Mouse (Mus musculus) intestine, embryonic 15.5 days (tissue): Measurements from ENCODE around the gene Gdap1l1. TPM values are rescaled to one million over a fixed set of nuclear protein-coding genes. Genes with fewer than 3 reads are reported as not detected.
A peak's percentile ranks its signal among the peaks of the same experiment; 100 is the strongest.
"Not testable (repeated sequence)": the region's sequence is repeated elsewhere in the genome, so short reads cannot be mapped to it uniquely, and the experiment has no call there.

Experiments
- ATAC-seq: fragments of 200-750 bp; cut with Nextera tagmentation; 2 replicates; pipeline ENCODE4 v1.8.0; 2017; ENCODE audit warnings: moderate TSS enrichment, moderate library complexity
- H3K27ac ChIP-seq: fragments of 300-500 bp; sonication (generic); 2 replicates; pipeline ENCODE4 v1.5.1; 2015; ENCODE audit warnings: mild to moderate bottlenecking, inconsistent platforms
- H3K27me3 ChIP-seq: fragments of 300-500 bp; sonication (generic); replicated peaks from 2 replicates; pipeline ENCODE4 v1.6.1; 2015; ENCODE audit warnings: inconsistent platforms
- H3K36me3 ChIP-seq: fragments of 300-500 bp; sonication (generic); 2 replicates; pipeline ENCODE4 v1.6.1; 2015; ENCODE audit warnings: inconsistent platforms
- H3K4me1 ChIP-seq: fragments of 300-500 bp; sonication (generic); replicated peaks from 2 replicates; pipeline ENCODE4 v1.6.1; 2015; ENCODE audit warnings: inconsistent platforms
- H3K4me2 ChIP-seq: fragments of 300-500 bp; sonication (generic); replicated peaks from 2 replicates; pipeline ENCODE4 v1.6.1; 2015; ENCODE audit warnings: mild to moderate bottlenecking, inconsistent platforms
- H3K4me3 ChIP-seq: fragments of 300-500 bp; sonication (generic); replicated peaks from 2 replicates; pipeline ENCODE4 v1.5.1; 2015; ENCODE audit warnings: inconsistent platforms
- H3K9ac ChIP-seq: fragments of 300-500 bp; sonication (generic); 2 replicates; pipeline ENCODE4 v1.6.1; 2015; ENCODE audit warnings: inconsistent platforms
- H3K9me3 ChIP-seq: fragments of 300-500 bp; sonication (generic); 2 replicates; pipeline ENCODE4 v1.6.1; 2016; ENCODE audit warnings: inconsistent platforms
- WGBS: fragments of 180-500 bp; shearing (Covaris S2); methylation state at CpG from one replicate; pipeline ENCODE4 v1.1.7; 2015; 5-methylcytosine and 5-hydroxymethylcytosine counted together
- polyA plus RNA-seq: library from polyadenylated mRNA; unstranded; fragments of >200 nt; fragmentation: Nextera tagmentation; extraction: Ambion mirVana; gene quantifications from 2 replicates; pipeline ENCODE4 v1.2.1, GENCODE M21; 2015

The Gdap1l1 gene
- polyA plus RNA-seq, 1 experiment from 2014 or later = 5.9 TPM

GRCm38 (mm10) chr2:163453378-163453777 is 15.1 kb downstream of the Gdap1l1 start:
- no peak overlapping the region for H3K4me2 ChIP-seq
- no peaks in the 10 kb centered on the region for H3K36me3 ChIP-seq
- H3K4me1 ChIP-seq = no peaks in the 10 kb centered on the region
- H3K4me3 ChIP-seq = no peak overlapping the region
- peaks cover 6% of the 10 kb centered on the region for H3K27me3 ChIP-seq
- WGBS = 86% methylated on average over 13 of the region's 13 CpGs
- no peak overlapping the region for H3K27ac ChIP-seq
- no peak for ATAC-seq
- H3K9me3 ChIP-seq = no peaks in the 10 kb centered on the region
- H3K9ac ChIP-seq = no peak overlapping the region

DNA sequence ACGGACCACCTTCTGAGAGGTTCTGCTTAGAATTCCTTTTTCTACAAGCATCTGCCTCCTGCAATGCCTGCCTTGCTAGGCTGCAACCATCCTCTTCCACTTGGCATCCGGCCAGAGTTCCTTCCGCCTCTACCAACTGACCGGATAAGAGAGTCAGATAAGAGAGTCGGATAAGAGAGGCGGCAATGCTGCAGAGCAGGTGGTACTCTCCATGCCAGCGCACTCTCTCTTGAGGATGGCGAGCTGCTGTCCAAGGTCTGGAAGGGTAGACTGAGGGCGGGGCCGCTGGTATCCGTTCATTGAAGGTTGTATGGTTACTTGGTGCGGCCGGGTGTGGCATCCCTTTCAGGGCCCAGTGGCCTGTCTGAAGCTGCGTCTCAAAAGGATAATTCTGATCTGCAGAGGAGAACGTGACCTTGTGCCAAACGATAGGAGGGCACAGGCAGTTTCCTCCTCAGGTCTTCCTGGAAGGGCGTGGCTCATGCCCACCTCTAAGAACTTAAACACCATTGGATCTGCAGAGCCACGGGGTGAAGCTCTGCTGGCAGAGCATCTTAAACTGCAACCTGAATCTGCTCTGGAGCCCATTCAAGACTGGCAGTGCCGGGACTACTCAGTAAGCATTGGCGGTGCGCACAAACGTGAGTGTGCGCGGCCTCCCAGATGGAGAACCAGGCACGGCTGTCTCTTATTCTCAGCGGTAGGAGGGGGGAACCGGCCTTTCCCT is 20.4 kb downstream of the Gdap1l1 start:
- no peaks in the 10 kb centered on the region for H3K36me3 ChIP-seq
- H3K4me3 ChIP-seq = no peak overlapping the region
- no peaks in the 10 kb centered on the region for H3K4me1 ChIP-seq
- no peak overlapping the region for H3K27ac ChIP-seq
- no peaks in the 10 kb centered on the region for H3K9me3 ChIP-seq
- no peak overlapping the region for H3K9ac ChIP-seq
- WGBS = 44% methylated on average over 27 of the region's 27 CpGs
- H3K4me2 ChIP-seq = no peak overlapping the region
- ATAC-seq = peak; percentile 75
- H3K27me3 ChIP-seq = peaks cover 20% of the 10 kb centered on the region

DNA sequence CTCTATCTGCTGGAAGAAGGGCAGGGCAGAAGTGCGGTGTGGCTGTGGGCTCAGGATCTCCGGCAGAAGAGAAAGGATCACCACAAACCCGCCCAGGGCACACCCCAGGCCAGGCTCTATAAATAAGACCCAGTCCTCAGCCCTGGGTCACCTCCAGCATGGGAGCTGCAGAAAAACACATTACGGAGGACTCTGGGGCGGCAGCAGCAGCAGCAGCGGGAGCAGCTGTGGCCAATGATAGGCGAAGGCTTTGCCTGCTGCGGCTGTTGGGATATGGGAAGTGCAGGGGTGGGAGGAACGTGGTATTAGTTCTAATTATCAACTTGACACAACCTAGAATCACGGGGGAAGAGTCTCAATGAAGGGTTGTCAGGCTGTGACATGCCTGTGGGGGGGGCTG is 21.1 kb downstream of the Gdap1l1 start:
- ATAC-seq = no peak
- 38% methylated on average over 10 of the region's 10 CpGs for WGBS

DNA sequence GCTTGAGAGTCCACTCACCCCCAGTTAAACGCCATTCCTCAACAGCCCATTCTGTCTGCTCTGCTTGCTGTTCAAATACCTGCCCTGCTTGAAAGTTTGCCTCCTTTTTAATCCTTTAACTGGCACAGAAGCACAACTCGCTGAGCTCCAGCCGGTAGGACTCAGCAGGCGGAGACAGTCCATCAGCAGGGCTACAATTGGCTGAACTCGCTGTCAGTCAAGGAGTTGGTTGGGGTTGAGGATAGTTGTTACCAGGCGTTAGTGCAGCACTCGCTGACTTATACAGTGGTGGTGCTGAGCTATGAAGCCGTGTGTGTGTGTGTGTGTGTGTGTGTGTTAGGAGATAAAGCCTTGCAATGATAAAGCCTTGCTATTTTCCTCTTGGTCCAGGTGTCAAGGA is 22.3 kb downstream of the Gdap1l1 start:
- H3K4me1 ChIP-seq = no peaks in the 10 kb centered on the region
- H3K27me3 ChIP-seq = peaks cover 20% of the 10 kb centered on the region
- H3K9me3 ChIP-seq = no peaks in the 10 kb centered on the region
- H3K36me3 ChIP-seq = no peaks in the 10 kb centered on the region
- WGBS = 89% methylated on average over 8 of the region's 8 CpGs
- no peak overlapping the region for H3K9ac ChIP-seq
- no peak for ATAC-seq
- H3K4me2 ChIP-seq = no peak overlapping the region
- no peak overlapping the region for H3K4me3 ChIP-seq
- no peak overlapping the region for H3K27ac ChIP-seq

More for the DNA sequence above, 21.1 kb downstream of the Gdap1l1 start:
- no peak overlapping the region for H3K27ac ChIP-seq
- no peaks in the 10 kb centered on the region for H3K9me3 ChIP-seq
- no peaks in the 10 kb centered on the region for H3K36me3 ChIP-seq
- no peak overlapping the region for H3K4me3 ChIP-seq
- peaks cover 20% of the 10 kb centered on the region for H3K27me3 ChIP-seq
- H3K9ac ChIP-seq = no peak overlapping the region
- H3K4me2 ChIP-seq = no peak overlapping the region
- H3K4me1 ChIP-seq = no peaks in the 10 kb centered on the region

DNA sequence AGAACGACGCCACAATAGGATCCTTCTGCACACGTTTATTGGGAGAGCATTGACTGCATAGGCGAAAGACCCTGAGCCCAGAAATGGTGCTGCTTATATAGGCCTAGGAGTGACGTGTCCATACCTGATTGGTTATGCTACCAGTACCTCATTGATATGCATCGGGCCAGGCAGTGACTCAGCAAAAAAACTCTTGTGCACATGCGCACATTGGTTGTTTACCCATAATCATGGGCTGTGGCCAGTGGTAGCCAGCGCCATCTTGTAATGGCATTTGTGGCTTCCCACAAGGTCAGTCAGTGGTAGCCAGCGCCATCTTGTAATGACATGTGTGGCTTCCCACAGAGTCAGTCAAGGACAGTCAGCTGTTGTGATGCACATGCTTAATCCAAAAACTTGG is 23.0 kb downstream of the Gdap1l1 start:
- peaks cover 20% of the 10 kb centered on the region for H3K27me3 ChIP-seq
- not testable (repeated sequence) for H3K9me3 ChIP-seq, H3K9ac ChIP-seq, H3K36me3 ChIP-seq, ATAC-seq, H3K4me3 ChIP-seq, H3K27ac ChIP-seq, H3K4me1 ChIP-seq, H3K4me2 ChIP-seq
- WGBS = 96% methylated on average over 9 of the region's 9 CpGs

DNA sequence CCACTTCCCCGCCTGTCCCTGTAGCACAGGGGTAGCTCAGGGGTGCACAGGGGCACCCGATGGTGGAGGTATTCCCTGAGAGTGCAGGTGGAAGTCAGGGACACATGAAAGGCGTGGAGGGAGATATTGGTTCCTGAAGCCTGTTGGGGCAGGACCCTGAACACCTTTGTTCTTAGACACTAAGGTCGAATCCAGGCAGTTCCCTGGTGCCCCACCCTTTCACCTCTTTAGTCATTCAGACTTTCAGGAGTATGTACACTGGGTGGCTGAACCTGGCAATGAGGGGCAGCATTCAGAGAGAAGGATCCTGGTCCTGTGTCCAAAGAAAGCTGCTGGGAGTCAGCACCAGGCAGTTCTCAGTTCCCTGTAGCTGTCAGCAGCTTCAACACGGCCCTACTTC is 24.1 kb downstream of the Gdap1l1 start:
- ATAC-seq = no peak
- Histone ChIP-seq H3K27me3 (peaks cover 20% of the 10 kb centered on the region), H3K36me3 (no peaks in the 10 kb centered on the region), H3K4me1 (no peaks in the 10 kb centered on the region), H3K4me3 (no peak overlapping the region), H3K9me3 (no peaks in the 10 kb centered on the region), H3K4me2 (no peak overlapping the region), H3K27ac (no peak overlapping the region), H3K9ac (no peak overlapping the region)
- WGBS = 66% methylated on average over 5 of the region's 5 CpGs

DNA sequence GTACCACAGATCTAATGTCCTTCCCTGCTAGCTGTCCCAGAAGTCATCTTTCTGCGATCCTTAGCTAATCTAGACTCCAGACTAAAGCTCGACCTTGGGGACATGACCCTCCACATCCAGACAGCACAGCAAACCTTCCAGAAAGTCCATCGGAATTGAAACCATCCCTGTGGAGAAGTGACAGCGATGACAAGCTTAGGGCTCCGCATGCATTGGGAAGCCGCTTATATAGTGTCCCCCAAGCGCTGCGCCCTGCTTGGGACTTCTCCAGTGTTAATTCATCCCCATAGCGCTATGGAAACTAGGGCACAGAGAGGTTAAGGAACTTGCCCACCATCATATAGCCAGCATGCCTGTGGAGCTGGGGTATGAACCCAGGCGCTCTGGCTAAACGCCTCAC is 24.5 kb downstream of the Gdap1l1 start:
- Histone ChIP-seq H3K27ac (no peak overlapping the region), H3K36me3 (no peaks in the 10 kb centered on the region), H3K4me3 (no peak overlapping the region), H3K4me2 (no peak overlapping the region), H3K27me3 (peaks cover 19% of the 10 kb centered on the region), H3K4me1 (no peaks in the 10 kb centered on the region), H3K9ac (no peak overlapping the region), H3K9me3 (no peaks in the 10 kb centered on the region)
- WGBS = 65% methylated on average over 11 of the region's 11 CpGs
- ATAC-seq = no peak

DNA sequence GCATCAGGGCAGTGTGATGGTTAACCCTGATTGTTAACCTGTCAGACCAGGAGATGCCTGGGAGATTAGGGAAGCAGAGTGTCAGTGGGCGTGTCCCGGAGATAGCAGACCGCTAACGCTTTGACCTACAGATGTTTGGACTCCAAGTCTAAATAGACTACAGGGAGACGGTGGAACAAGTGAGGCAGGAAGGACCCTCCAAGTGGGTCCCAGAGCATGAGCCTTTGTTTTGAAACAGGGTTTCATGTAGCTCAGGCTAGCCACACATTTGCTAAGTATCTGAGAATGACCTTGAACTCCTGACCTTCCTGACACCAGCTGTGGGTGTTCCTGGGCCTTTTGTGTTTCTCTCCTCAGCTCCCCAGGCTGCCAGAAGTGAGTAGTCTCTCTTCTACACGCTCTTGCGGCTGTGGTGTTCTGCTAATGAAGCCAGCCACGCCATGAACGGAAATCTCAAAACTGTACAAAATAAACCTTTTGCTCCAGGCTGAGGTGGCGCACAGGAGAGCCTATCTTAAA is 25.0 kb downstream of the Gdap1l1 start:
- no peaks in the 10 kb centered on the region for H3K4me1 ChIP-seq
- 42% methylated on average over 10 of the region's 10 CpGs for WGBS
- no peak overlapping the region for H3K4me2 ChIP-seq
- H3K27ac ChIP-seq = no peak overlapping the region
- H3K9me3 ChIP-seq = no peaks in the 10 kb centered on the region
- H3K27me3 ChIP-seq = peaks cover 14% of the 10 kb centered on the region
- no peak overlapping the region for H3K4me3 ChIP-seq
- no peak overlapping the region for H3K9ac ChIP-seq
- no peaks in the 10 kb centered on the region for H3K36me3 ChIP-seq
- no peak for ATAC-seq

DNA sequence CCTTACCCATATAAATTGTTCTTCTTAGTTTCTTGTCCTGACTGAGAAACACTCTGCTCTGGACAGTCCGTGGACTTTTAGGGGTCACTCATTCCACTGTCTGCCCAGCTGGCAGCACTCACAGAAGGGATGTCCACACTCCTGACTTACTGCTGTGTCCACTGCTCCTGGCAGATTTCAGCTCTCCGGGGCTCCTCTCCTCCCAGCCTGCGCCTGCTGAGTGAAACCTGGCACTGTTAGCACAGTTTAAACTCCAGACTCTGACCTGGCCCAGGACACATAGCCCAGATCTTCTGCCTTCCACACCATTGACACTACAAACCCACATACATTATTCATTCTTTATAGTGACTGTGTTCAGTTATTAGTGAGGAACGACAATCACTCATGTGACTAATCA is 25.7 kb downstream of the Gdap1l1 start:
- Histone ChIP-seq H3K27ac (no peak overlapping the region), H3K27me3 (peaks cover 7% of the 10 kb centered on the region), H3K4me1 (no peaks in the 10 kb centered on the region), H3K4me3 (no peak overlapping the region), H3K4me2 (no peak overlapping the region), H3K9me3 (no peaks in the 10 kb centered on the region), H3K9ac (no peak overlapping the region), H3K36me3 (peaks cover 5% of the 10 kb centered on the region)
- WGBS = 75% methylated on average over 4 of the region's 4 CpGs
- ATAC-seq = no peak

- H3K9me3 ChIP-seq = no peaks in the 10 kb centered on the region
- H3K9ac ChIP-seq = no peak overlapping the region
- 0 out of 2 replicates have a peak, but pooled peaks cover 2% of the 10 kb centered on the region for H3K27me3 ChIP-seq
- H3K36me3 ChIP-seq = peaks cover 10% of the 10 kb centered on the region
- no peak overlapping the region for H3K4me3 ChIP-seq
- H3K4me2 ChIP-seq = no peak overlapping the region
- WGBS = 72% methylated on average over 6 of the region's 6 CpGs
- no peak for ATAC-seq
- H3K27ac ChIP-seq = no peak overlapping the region
- no peaks in the 10 kb centered on the region for H3K4me1 ChIP-seq
Observed at GRCm38 (mm10) chr2:163464562-163464961, 26.3 kb downstream of the Gdap1l1 start.

- no peaks in the 10 kb centered on the region for H3K27me3 ChIP-seq
Observed at GRCm38 (mm10) chr2:163466771-163467170, 28.5 kb downstream of the Gdap1l1 start.

GRCm38 (mm10) chr2:163467585-163467984 is 29.3 kb downstream of the Gdap1l1 start:
- no peak for ATAC-seq
- Histone ChIP-seq H3K4me1 (peaks cover 7% of the 10 kb centered on the region), H3K27me3 (no peaks in the 10 kb centered on the region)

More at GRCm38 (mm10) chr2:163466771-163467170, 28.5 kb downstream of the Gdap1l1 start:
- no peaks in the 10 kb centered on the region for H3K9me3 ChIP-seq
- H3K9ac ChIP-seq = no peak overlapping the region
- WGBS = 61% methylated on average over 8 of the region's 8 CpGs
- H3K4me1 ChIP-seq = peaks cover 6% of the 10 kb centered on the region
- ATAC-seq = peak; percentile 51
- H3K4me3 ChIP-seq = no peak overlapping the region
- H3K4me2 ChIP-seq = no peak overlapping the region
- H3K36me3 ChIP-seq = peaks cover 13% of the 10 kb centered on the region
- H3K27ac ChIP-seq = no peak overlapping the region

DNA sequence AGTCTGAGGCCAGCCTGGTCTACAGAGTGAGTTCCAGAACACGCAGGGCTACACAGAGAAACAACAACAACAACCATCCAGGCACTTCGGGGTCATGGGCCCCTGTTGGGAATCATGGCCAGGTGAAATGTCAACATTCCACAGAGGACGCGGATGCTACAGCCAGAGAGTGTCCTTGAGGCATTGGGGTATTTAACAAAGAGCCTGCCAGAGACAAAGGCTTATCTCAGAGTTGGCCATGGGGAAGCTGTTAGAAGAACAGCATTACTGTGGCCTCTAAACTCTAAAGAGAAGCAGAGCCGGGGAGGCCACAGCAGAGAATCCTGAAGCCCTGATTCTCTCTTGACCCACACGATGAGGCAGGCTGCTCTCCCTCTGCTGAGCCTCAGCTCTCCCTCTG is 30.6 kb downstream of the Gdap1l1 start:
- H3K9ac ChIP-seq = no peak overlapping the region
- peaks cover 7% of the 10 kb centered on the region for H3K4me1 ChIP-seq
- H3K36me3 ChIP-seq = peaks cover 13% of the 10 kb centered on the region
- no peak overlapping the region for H3K4me2 ChIP-seq
- 90% methylated on average over 6 of the region's 6 CpGs for WGBS
- H3K4me3 ChIP-seq = no peak overlapping the region
- no peak overlapping the region for H3K27ac ChIP-seq
- no peaks in the 10 kb centered on the region for H3K9me3 ChIP-seq
- H3K27me3 ChIP-seq = no peaks in the 10 kb centered on the region
- ATAC-seq = no peak

More at GRCm38 (mm10) chr2:163467585-163467984, 29.3 kb downstream of the Gdap1l1 start:
- Histone ChIP-seq H3K27ac (no peak overlapping the region), H3K9ac (no peak overlapping the region), H3K4me2 (no peak overlapping the region), H3K9me3 (no peaks in the 10 kb centered on the region), H3K4me3 (no peak overlapping the region), H3K36me3 (peaks cover 13% of the 10 kb centered on the region)
- 92% methylated on average over 6 of the region's 6 CpGs for WGBS
